Mouse (Mus musculus) heart, postnatal 0 days (tissue): ENCODE data around the gene Gramd1c.

ENCODE experiments used
- CTCF ChIP-seq: IDR thresholded peaks from 2 replicates; pipeline ENCODE4 v1.5.1; 2016; ENCODE audit warnings: antibody characterized with exemption, control low read depth, low read depth
- EP300 ChIP-seq: IDR thresholded peaks from 2 replicates; pipeline ENCODE4 v1.6.1; 2016; ENCODE audit warnings: antibody characterized with exemption, low read depth

DNA sequence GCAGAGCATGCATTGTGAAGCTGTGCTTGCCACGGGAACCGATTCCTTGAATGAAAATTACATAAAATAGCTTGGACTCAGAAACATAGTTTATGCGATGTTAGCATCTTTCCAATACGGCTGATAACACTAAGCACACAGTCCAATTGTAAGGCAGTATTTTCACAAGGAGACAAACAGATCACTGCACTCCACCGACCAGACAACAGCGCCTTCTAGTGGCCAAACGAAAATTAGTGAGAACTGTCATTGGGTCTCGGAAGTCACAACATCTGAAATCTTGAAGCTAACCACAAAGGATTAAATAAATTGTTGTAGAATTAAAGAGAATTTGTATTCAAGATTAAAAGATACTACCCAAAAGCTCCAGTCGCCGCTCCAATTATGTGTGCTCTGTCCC lies 4.4 kb downstream of the Gramd1c start:
- peak; percentile 91 for TF ChIP-seq CTCF
- TF ChIP-seq EP300 = no peak
